Mouse (Mus musculus): Measurements from ENCODE around the gene Ncf2.

Ncf2 gene

DNA sequence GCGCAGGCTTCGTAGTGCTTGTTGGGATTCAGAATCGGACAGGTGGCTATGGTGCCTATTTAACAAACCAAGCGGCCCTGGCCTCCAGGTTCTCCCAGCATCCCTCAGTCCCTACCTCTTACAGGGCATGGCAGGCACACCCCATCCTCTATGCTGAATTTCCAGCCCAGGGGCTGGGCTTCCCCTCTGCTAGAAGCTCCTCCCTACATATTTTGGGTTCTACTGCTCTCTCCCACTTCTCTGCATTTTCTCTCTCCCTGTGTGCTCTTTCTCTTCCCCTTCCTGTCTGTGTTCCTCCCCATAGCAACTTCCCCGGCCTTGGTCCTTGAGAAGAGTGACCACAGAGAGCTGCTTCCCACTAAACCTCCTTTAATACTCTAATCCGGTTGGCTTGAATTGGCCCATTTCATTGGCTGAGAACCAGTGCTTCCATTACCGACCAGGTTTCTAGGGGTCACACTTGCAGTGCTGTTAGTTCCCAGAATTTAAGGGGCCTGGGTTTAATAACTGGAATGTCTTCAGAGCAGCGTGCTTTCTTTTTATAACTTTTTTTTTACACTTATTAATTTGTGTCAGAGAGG, 3.2 kb upstream of the Ncf2 start:
- DNase-seq (ENCODE audit: low spot score): no peak

DNA sequence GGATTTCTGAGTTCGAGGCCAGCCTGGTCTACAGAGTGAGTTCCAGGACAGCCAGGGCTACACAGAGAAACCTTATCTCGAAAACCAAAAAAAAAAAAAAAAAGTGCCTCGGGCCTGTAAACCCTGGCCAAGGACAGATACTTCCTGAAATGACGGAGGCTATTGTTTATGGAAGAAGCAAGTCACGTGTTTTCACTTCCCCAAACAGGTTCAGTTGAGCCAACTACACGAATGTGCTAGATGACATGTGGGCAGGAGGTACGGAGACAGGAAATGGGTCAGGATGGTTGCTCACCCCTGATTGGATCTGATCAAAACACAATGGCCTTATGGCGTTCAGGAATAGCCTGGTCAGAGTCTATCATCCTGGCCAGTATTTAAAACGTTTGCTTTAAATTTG, 1.9 kb upstream of the Ncf2 start:
- DNase-seq (ENCODE audit: low spot score): no peak

DNA sequence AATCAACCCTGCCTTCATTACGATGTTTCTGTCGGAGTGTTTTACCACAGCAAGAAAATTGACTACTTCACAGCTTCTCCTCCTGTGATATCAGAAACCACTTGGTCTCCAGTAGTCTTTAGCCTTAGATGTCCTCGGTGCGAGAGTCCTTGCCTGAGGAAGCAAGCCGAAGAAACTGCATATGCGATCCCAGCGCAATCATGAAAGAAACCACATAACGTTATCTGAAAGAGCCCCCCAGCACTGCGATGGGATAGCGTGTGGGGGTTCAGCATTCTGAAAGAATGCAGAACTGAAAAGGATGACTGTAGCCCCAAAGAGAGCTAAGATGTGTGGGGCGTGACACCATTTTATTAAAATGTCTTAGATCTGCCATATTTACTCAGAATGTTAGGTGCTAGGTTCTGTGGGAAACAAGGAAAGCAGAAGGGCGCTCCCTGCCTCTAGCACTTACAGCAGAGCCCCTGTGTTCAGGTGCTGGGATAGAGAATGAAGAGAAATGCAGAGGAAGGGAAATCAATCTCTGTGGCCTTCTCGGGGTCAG, 711 bp downstream of the Ncf2 start:
- DNase-seq (ENCODE audit: low spot score): no peak

DNA sequence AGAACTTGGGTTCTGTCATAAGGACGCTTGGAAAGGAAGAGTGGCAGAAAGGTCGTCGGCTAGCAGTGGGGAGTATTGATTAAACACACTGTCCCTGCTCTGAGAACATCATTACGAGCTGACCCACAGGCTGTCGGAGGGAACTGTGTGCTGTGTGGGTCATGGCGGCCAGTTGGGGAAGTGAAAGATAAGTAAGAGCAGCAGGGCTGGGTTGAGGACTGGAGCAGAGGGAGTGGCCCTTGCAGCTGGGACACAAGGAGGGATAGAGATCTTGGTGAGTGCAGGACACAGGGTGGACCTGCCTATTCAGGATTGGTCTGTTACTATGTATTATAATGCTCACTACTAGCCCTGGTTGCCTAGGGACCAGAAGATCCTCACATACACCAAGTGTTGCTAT, 4.9 kb downstream of the Ncf2 start:
- no peak for DNase-seq (ENCODE audit: low spot score)

DNA sequence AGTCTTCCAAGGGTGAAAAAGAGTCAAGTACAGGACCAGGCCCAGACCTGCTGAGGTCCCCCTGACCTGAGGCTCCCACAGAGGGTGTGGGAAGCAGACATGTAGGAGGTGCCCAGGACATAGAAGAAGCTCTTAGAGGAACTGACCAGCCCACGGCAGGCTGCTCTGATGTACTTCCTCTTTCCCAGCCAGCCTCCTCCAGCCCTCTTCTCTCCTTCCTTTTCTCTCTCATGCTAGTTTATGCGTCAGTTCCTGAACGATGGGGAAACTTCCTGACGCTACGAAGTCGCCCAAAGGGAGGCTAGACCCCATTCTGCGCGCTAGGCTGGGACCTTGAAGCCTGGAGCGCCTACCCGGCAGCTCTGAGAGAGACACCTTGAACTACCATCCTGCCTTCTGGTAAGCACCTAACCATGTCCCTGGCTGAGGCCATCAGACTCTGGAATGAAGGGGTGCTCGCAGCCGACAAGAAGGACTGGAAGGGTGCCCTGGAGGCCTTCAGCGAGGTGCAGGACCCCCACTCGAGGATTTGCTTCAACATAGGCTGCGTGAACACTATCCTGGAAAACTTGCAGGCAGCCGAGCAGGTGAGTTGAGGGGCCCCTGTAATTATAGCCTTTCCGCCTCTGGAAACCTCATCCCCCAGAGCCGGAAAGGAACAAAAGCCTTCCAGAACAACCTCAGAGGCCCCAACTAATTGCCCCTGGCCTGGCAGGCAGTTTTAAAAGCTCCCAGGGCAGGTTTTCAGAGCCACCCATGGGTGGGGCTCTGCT, 7.8 kb downstream of the Ncf2 start:
- no peak for DNase-seq (ENCODE audit: low spot score)

DNA sequence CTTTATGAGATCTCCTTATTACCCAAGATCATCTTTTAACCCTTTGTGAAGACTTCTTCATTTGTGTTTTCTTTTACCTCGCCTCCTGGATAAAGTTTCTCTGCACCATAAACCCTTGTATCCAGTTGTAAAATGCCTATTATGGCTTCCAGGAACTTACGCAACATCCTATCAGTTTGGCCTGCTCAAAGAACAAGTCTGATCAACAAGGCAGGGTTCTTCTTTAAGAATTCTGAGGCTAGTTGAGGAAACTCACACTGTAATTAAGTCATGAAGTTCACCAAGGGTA, 8.3 kb downstream of the Ncf2 start:
- DNase-seq (ENCODE audit: low spot score): no peak

DNA sequence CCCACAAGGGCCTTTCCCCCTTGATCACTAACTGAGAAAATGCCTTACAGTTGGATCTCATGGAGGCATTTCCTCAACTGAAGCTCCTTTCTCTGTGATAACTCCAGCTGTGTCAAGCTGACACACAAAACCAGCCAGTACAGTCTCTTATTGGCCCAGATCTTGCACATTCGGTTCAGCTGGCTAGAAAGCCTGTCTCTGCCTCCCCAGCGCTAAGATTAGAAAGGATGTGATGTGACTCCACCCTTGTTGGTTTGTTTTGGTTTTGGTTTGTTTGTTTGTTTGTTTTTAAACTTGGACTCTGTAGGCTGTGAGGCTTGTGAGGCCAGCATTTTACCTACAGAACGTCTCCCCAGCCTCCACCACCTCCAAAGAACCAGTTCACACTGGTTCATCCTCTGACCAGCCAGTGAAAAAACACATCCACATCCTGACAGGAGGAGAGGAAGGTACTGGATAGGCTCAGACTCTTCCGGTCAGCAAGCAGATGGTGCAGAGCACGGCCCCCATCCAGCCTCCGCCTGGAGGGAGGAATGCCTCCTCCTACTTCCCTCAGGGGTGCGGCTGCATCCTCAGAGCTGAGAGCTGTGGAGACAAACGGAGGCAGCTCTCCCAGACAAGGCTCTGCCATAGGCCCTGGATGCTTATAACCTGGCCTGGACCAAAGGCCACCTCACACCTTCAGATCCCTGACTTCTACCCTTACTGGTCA, 9.7 kb downstream of the Ncf2 start:
- DNase-seq (ENCODE audit: low spot score): no peak

DNA sequence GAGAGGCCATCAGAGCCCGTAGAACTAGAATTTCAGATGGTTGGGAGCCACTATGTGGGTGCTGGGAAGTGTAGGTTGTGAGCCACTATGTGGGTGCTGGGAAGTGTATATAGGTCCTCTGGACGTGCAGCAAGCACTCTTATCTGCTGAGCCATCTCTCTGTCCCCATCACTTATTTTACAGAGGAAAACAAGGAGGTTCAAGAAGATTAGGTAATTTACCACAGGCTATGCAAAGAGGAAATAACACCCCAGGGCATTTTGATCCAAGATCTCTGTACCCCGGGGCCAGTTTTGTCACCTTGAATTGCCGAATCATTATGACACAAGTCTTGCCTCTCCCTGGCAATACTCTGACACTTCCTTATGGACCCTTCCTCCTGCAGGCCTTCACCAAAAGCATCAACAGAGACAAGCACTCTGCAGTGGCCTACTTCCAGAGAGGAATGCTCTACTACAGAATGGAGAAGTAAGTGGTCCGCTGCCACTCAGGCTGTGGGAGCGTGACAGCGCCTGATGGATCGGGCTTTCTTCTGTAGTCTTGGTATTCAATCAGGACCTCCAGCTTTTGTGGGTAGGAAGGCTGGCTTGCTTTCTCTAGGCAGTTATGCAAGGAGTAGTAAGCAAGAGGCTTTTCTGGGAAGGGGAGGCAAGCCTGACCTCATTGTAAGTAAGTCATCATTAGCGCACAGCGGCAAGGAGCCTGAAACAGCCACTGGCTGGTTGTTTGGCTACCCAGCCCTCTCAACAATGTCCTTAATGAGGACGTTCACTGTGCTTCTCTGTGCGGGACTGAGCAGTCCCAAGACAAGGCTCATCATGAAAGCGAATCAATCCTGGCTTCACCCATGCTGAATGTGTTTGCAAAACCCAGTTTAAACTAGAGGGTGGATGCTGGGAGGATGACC, 10.8 kb downstream of the Ncf2 start:
- DNase-seq (ENCODE audit: low spot score): no peak

DNA sequence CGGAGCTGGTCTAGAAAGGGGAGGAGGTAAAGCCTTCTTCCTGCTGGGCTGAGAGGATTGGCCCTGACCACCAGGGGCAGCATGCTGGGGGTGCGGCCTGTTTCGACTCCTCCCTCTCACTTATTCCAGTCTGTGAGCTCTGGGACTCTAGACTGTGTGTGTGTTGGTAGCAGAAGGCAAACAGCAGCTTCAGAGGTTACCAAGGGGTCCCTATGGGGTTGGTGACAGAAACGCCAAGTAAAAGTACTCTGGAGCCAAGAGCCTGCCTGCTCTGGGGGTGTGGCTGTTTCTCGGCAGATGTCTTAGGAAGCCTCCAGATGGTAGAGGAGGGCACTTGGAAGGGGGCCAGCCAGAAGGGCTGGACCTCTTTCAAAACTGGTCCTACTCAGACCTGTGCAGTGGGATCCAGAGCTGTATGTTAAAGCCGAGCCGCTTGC, 15.3 kb downstream of the Ncf2 start:
- no peak for DNase-seq (ENCODE audit: low spot score)

DNA sequence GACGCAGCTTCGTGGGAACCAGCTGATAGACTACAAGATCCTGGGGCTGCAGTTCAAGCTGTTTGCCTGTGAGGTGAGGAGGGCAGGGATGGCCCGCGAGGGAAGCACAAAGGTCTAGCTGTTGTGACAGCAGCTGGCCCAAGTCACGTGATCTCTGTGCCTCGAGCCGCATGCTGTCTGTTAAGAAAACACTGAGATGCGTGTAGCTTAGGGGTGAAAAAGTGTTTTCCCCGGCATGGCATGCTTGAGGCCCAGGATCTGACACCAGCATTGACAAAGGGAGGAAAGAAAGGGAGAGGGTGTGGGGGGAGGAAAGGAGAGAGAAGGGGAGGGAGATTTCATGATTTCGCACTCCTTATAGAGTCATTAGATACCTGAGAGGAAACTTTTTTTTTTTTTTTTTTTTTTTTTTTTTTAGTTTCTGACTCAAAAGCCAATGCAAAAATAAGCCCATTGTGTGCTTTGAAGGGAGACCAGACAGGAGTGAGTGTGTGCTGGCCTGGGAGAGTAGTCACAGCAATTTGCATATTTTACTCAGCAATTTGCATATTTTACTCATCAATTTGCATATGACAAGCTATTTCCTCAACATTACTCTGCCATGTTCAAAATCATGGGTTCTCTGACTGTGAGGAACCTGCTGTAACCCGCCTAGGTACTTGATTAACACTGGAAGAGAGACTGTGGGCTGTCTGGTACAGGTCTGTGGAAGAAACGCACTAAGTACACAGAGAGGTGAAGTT, 17.2 kb downstream of the Ncf2 start:
- DNase-seq (ENCODE audit: low spot score): no peak

DNA sequence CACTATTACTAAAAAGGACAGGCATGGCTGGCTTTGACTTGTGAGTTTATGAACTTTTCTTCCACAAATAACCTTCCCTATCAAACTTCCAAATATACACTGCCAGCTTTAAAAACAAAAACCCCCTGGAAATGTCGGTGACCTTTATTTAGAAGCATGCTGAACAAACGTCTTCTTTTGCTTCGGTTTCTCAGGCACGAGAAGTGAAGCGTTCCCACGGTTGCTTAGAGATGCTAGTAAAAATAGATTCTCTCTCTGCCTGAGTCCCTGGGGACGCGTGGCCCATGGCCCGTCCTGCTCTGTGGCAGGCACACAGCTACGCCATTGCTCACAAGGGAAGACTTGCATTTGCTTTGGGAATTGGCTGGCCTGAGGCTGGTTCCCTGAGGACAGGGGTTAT, 17.8 kb downstream of the Ncf2 start:
- DNase-seq (ENCODE audit: low spot score): no peak

DNA sequence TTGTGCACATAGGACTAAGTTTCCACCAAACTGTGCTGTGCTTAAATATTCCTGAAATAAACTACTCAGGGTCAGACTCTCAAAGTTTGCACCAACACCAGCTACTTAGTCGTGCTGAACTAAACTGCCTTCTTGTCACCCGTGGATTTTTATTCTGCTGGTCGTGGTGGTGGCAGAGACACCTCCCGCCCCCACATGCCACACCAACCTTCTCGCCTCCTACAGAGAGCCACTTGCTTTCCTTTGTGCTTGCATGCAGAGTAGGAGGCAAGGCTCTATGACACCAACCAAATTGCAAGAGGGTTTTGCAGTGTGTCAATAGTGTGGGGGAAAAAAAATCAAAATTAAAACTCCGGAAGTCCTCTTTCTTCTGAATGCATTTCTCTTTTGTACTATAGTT, 19.6 kb downstream of the Ncf2 start:
- no peak for DNase-seq (ENCODE audit: low spot score)

DNA sequence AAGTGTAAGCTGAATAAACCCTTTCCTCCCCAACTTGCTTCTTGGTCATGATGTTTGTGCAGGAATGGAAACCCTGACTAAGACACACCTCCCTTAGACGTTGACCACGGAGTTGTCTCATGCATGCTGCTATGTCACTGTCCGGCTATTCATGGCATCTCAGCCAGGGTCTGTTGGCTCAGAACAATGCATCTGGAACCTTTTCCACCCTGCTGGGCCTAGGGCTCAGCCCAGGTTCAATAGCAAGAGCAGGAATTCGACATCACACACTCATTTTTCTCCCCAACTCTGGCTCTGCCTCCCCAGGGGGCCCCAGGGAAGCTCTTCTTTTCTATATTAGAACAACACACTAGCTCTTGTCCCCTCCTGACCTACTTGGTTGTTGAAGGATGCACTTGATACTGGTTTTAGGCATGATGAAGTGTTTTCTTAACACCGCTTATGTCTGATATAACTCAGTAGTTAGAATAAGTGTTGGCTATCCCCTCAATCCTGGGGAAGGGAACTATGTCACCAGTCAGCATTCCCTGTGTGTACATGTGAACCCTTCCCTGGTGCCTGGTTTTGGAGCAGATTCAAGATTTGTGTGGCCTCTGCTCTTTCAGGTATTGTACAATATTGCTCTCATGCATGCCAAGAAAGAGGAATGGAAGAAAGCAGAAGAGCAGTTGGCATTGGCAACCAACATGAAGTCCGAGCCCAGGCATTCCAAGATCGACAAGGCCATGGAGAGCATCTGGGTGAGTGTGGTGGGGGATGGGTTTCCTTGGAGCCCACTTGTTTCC, 21.1 kb downstream of the Ncf2 start:
- no peak for DNase-seq (ENCODE audit: low spot score)

DNA sequence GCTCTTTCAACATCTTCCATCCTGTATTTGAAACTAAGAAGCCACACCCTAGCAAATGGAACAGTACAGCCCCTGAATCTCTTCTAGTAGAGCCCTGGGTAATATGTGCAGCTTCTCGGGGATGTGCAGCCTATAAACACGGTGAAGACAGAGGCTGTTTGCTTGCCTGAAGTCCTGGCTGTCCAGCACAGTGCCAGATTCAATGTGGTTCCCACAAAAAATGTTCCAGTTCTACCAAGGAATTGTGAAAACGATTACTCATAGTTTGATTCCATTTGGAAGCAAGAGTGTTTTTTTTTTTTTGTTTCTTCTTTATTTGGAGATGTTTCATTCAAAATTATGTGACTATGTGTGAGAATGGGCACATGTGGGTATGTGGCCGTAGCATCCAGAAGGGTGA, 21.8 kb downstream of the Ncf2 start:
- DNase-seq (ENCODE audit: low spot score): no peak

DNA sequence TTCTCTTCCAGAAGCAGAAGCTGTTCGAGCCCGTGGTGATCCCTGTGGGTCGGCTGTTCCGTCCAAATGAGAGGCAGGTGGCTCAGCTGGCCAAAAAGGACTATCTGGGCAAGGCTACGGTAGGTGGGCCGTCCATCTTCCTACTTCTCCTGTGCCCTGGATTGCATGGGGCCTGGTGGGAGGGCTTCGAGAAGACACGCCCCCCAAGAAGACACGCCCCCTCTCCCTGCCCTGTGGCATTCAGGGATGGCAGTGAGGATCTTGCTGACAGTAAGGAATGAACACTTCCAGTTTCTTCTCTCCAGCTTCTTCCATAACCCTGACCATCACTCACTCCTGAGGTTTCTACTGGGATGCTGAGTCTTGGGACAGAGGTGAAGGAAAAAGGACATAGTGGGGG, 24.2 kb downstream of the Ncf2 start:
- DNase-seq (ENCODE audit: low spot score): no peak

DNA sequence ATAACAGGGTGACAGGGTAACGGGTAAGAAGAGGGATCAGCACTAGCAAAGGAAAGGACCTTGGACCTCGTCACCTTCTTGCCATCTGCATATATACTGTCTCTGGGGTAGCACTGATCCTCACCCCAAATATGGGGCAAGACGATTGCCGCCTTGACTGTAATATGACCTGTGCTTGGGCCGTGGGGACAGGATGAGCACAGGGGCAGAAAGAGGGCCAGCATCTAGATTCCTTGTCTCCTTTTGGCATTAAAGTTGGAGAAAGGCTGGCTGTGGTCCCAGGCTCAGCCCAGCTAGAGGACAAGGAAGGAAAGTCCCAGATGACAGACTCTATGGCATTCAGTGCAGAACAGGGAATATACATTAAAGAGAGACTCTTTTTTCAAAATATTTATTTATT, 26.5 kb downstream of the Ncf2 start:
- no peak for DNase-seq (ENCODE audit: low spot score)

DNA sequence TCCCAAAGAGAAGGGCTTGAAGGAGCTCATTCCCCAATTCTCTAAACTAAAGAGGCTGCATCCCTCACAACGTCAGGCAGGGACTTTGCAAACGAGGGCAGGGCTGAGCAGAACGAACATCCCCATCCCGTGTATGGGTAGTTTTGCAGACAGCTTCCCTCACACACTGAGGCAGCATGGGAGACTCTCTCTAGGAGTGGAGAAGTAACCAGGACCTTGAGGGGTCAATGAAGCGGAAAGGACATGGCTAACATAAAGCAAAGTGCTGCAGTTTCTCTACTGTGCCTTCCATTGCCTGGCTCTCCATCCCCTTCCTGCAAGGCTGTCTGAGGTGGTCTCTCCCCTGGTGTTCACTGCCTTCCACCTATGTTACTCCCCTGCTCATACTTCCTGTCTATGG, 28.2 kb downstream of the Ncf2 start:
- no peak for DNase-seq (ENCODE audit: low spot score)

DNA sequence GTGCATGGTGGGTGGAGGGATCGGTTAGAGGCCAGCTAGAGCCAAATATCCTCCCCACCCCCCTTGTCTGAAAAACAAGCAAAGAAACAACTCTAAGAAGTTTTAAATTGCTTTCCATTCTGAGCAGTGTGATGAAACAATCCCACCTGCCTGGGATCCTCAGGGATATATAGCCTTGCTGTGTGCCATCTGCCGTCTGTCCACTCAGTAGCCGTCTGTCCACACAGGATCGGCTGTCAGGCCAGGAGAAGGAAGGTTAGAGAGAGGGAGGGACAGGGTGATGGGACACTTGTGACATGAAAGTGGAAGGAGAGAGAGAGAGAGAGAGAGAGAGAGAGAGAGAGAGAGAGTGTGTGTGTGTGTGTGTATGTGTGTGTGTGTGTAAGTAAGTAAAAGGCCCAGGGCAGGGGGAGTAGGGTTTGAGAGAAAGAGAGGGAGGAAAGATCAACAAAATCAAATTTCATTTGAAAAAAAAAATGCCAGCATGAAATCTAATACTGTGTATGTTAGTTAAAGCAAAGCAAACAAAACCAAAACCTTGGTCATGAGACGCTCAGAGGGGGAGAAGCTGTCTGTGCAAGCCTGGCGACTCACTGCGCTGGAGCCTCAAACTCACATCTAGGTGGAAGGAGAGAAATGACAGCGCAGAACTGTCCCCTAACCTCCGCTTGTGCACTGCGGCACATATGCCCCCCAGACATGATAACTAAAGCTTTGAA, 28.8 kb downstream of the Ncf2 start:
- no peak for DNase-seq (ENCODE audit: low spot score)

DNA sequence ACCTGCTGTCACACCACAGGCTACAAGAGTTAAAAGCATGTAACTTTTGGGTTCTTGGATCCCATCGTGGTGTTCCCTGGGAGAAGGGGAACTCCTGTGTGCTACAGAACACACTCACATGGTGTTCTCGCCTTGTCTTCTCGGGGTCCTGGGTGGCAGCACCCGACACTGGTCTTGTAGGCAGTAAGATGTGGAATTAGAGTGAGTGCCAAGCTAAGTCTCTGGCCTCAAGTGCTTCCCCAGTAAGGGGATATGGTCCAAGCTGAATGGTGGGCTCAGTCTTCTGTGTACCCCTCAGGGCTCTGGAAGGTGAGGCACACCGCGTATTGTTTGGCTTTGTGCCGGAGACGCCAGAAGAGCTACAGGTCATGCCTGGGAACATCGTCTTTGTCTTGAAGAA, 30.1 kb downstream of the Ncf2 start:
- DNase-seq (ENCODE audit: low spot score): no peak

DNA sequence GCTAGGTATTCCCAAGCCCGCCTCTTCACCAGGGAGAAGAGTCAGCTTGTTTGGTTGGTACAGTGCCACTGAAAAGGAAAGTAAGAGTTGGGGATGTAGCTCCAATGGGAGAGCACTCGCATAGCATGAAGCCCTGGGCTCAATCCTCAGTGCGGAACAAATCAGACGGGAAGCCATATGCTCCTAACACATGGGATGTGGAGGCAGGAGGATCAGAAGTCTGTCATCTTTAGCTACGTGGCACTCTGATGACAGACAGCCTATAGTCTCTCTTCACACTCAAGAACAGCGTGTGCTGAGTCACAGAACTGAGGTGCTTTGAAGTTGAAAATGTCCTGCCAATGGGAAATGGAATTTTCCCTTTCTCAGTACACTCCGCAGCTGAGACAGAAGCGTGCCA, 31.0 kb downstream of the Ncf2 start:
- peak; percentile 53 for DNase-seq (ENCODE audit: low spot score)

Measured in left cerebral cortex, adult 11 months (tissue).